Mouse (Mus musculus): ENCODE measurements around the gene Sorcs3. TPM values are rescaled to one million over a fixed set of nuclear protein-coding genes. Genes with fewer than 3 reads are reported as not detected.

Gene Sorcs3
- polyA plus RNA-seq, 1 experiment from 2014 or later = 18.3 TPM

DNA sequence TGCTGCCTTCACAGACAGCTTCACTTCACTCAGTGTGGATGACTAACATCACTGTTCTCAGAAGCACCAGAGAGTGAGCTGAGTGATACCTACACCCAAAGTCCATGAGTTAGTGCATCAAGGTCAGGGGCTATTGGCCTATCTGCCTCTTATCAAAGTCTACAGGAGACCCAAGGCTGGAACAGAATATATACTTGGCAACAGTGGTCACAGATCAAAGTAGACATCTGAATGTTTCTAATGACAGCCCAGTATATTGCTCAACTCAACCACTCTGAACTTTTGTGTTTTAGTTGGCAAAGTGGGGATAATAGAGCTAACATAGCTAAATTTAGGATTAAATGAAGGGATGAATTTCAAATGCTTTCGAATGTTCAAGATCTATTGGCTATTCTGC is 501.1 kb downstream of the Sorcs3 start:
- Histone ChIP-seq H3K4me3 (ENCODE audit: low read depth, low read length) (no peak overlapping the region), H3K4me2 (ENCODE audit: low read length) (no peak overlapping the region), H3K27ac (ENCODE audit: low read length) (no peak overlapping the region), H3K9ac (ENCODE audit: low read depth, low read length) (no peak overlapping the region), H3K27me3 (ENCODE audit: control insufficient read depth, insufficient read depth, low read depth, low read length) (no peaks in the 10 kb centered on the region), H3K4me1 (ENCODE audit: control insufficient read depth, insufficient read depth, low read length) (no peaks in the 10 kb centered on the region), H3K9me3 (replicated peaks; ENCODE audit: control insufficient read depth, low read length, poor library complexity, severe bottlenecking) (no peaks in the 10 kb centered on the region), H3K36me3 (ENCODE audit: control insufficient read depth, insufficient read depth, low read length) (no peaks in the 10 kb centered on the region)
- 86% methylated on average over 1 of the region's 1 CpGs for WGBS
- no peak for ATAC-seq

DNA sequence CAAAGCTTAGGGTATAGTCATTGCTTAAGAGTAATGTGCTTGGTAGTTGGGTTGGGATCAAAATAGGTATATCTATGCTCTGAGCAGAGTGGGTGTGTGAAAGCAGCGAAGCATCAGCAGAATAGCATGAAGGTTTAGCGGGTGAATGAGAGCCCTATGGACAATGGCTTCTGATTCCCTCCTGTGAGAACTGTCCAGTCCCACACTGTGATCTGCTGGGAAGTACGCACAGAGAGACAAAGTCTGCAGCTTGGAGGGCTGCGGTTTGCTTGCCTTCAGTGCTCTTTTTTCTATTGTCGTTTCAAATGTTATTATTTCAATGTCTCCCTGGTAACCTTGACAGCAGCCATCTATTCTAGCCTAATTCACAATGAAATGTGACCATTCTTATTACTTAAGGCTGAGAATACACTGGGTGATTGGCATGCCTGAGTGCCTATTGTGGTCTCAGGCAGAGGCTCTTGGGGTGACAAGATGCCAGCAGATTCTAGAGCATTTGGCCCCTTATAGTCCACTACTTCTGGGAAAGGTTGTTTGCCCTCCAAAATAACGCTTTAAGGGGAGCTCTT is 520.1 kb downstream of the Sorcs3 start:
- peak; percentile 32; the same call in 1 of the 2 replicates for ATAC-seq
- Histone ChIP-seq H3K27me3 (ENCODE audit: control insufficient read depth, insufficient read depth, low read depth, low read length) (no peaks in the 10 kb centered on the region), H3K27ac (ENCODE audit: low read length) (peak overlapping the region; percentile 52; the same call in 1 of the 2 replicates), H3K9me3 (replicated peaks; ENCODE audit: control insufficient read depth, low read length, poor library complexity, severe bottlenecking) (no peaks in the 10 kb centered on the region), H3K36me3 (ENCODE audit: control insufficient read depth, insufficient read depth, low read length) (no peaks in the 10 kb centered on the region), H3K4me1 (ENCODE audit: control insufficient read depth, insufficient read depth, low read length) (peaks cover 16% of the 10 kb centered on the region; the same call in 1 of the 2 replicates), H3K4me3 (ENCODE audit: low read depth, low read length) (no peak overlapping the region), H3K9ac (ENCODE audit: low read depth, low read length) (no peak overlapping the region), H3K4me2 (ENCODE audit: low read length) (no peak overlapping the region)
- WGBS = 12% methylated on average over 6 of the region's 6 CpGs

DNA sequence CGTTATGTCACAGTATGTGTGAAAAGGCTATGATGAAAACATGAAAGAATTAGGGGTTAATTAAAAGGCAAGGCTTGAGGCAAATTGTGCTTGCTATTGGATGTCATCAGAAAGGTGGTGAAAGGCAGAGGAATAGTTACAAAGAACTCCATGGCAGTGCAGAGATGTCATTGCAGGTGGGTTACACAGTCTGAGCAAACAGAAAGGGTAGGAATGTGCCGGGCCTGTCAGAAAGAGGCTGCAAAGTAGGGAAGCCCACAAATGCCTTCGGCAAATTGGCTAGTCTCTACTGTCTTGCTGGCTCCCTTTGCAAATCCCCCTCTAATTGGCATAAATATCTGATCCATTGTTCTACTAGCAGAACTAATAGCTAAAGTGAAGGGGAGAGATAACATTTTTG is 521.2 kb downstream of the Sorcs3 start:
- H3K9me3 ChIP-seq (replicated peaks; ENCODE audit: control insufficient read depth, low read length, poor library complexity, severe bottlenecking) = no peaks in the 10 kb centered on the region
- H3K4me3 ChIP-seq (ENCODE audit: low read depth, low read length) = no peak overlapping the region
- H3K36me3 ChIP-seq (ENCODE audit: control insufficient read depth, insufficient read depth, low read length) = no peaks in the 10 kb centered on the region
- WGBS = 23% methylated on average over 3 of the region's 3 CpGs
- no peak for ATAC-seq
- H3K4me1 ChIP-seq (ENCODE audit: control insufficient read depth, insufficient read depth, low read length) = peaks cover 16% of the 10 kb centered on the region; the same call in 1 of the 2 replicates
- H3K9ac ChIP-seq (ENCODE audit: low read depth, low read length) = no peak overlapping the region
- no peak overlapping the region for H3K27ac ChIP-seq (ENCODE audit: low read length)
- H3K4me2 ChIP-seq (ENCODE audit: low read length) = no peak overlapping the region
- no peaks in the 10 kb centered on the region for H3K27me3 ChIP-seq (ENCODE audit: control insufficient read depth, insufficient read depth, low read depth, low read length)

DNA sequence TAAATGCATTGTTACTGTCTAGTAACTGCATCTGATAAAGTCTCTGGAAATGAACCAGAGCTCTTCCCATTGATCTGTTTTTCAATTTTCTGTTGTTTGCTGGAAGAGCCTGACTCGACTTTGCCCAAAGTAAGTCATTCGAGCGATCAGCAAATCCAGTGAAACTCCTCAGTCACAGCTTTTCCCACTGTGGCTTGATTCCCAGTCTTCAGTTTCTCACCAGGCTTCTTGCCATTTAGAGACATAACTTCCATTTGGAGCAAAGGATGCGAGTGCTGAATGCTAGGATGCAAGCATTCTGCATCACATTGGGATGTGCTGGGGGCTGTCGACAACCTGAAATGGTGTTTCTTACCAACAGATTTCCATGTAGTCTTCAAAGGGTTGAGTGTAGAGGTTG is 521.8 kb downstream of the Sorcs3 start:
- peaks cover 16% of the 10 kb centered on the region; the same call in 1 of the 2 replicates for H3K4me1 ChIP-seq (ENCODE audit: control insufficient read depth, insufficient read depth, low read length)
- no peaks in the 10 kb centered on the region for H3K9me3 ChIP-seq (replicated peaks; ENCODE audit: control insufficient read depth, low read length, poor library complexity, severe bottlenecking)
- WGBS = 90% methylated on average over 5 of the region's 5 CpGs
- ATAC-seq = no peak
- no peaks in the 10 kb centered on the region for H3K27me3 ChIP-seq (ENCODE audit: control insufficient read depth, insufficient read depth, low read depth, low read length)
- no peak overlapping the region for H3K4me3 ChIP-seq (ENCODE audit: low read depth, low read length)
- no peak overlapping the region for H3K27ac ChIP-seq (ENCODE audit: low read length)
- H3K36me3 ChIP-seq (ENCODE audit: control insufficient read depth, insufficient read depth, low read length) = no peaks in the 10 kb centered on the region
- no peak overlapping the region for H3K9ac ChIP-seq (ENCODE audit: low read depth, low read length)
- H3K4me2 ChIP-seq (ENCODE audit: low read length) = no peak overlapping the region

DNA sequence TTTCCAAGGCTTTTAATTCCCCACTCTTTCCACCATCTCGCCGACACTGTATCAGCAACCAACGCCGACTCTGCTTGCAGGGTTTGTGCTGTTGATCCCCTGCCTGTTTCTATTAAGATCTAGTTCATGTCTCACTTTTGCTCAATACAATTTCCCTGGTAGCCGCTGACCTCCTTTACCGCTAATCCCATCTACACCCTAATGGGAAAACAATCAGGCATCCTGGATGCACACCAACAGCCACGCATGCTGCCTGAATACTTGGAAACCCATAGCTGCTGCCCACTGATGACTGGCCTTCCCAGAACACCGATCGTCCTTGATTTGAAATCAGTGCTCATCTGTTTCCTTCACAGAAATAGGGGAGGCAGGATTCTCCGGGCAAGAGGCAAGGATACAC is 525.9 kb downstream of the Sorcs3 start:
- WGBS = 54% methylated on average over 10 of the region's 10 CpGs
- Histone ChIP-seq H3K27me3 (ENCODE audit: control insufficient read depth, insufficient read depth, low read depth, low read length) (no peaks in the 10 kb centered on the region), H3K9ac (ENCODE audit: low read depth, low read length) (no peak overlapping the region), H3K4me2 (ENCODE audit: low read length) (no peak overlapping the region), H3K27ac (ENCODE audit: low read length) (no peak overlapping the region), H3K4me3 (ENCODE audit: low read depth, low read length) (no peak overlapping the region), H3K9me3 (replicated peaks; ENCODE audit: control insufficient read depth, low read length, poor library complexity, severe bottlenecking) (no peaks in the 10 kb centered on the region), H3K4me1 (ENCODE audit: control insufficient read depth, insufficient read depth, low read length) (peaks cover 7% of the 10 kb centered on the region; the same call in 1 of the 2 replicates), H3K36me3 (ENCODE audit: control insufficient read depth, insufficient read depth, low read length) (no peaks in the 10 kb centered on the region)
- ATAC-seq = no peak

DNA sequence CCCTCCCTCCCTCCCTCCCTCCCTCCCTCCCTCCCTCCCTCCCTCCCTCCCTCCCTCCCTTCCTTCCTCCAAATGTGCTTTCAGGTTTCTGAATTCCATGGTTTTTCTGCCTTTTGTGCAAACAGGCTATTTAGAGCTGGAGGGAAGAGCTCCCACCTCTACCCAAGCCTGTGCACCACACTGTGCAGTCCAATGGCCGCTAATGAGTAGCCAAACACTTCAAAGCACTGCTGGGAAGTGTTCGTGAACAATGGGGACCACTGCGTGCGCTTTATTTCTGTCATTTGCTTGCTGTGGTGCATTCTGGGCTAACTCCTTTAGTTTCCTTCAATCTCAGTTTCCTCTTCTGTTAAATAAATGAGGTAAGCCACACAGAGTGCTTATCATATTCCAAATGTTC is 528.5 kb downstream of the Sorcs3 start:
- Histone ChIP-seq H3K9me3 (replicated peaks; ENCODE audit: control insufficient read depth, low read length, poor library complexity, severe bottlenecking) (no peaks in the 10 kb centered on the region), H3K4me2 (ENCODE audit: low read length) (no peak overlapping the region), H3K36me3 (ENCODE audit: control insufficient read depth, insufficient read depth, low read length) (no peaks in the 10 kb centered on the region), H3K4me1 (ENCODE audit: control insufficient read depth, insufficient read depth, low read length) (no peaks in the 10 kb centered on the region), H3K9ac (ENCODE audit: low read depth, low read length) (no peak overlapping the region), H3K27me3 (ENCODE audit: control insufficient read depth, insufficient read depth, low read depth, low read length) (no peaks in the 10 kb centered on the region), H3K27ac (ENCODE audit: low read length) (no peak overlapping the region), H3K4me3 (ENCODE audit: low read depth, low read length) (no peak overlapping the region)
- ATAC-seq = no peak
- 27% methylated on average over 4 of the region's 4 CpGs for WGBS

DNA sequence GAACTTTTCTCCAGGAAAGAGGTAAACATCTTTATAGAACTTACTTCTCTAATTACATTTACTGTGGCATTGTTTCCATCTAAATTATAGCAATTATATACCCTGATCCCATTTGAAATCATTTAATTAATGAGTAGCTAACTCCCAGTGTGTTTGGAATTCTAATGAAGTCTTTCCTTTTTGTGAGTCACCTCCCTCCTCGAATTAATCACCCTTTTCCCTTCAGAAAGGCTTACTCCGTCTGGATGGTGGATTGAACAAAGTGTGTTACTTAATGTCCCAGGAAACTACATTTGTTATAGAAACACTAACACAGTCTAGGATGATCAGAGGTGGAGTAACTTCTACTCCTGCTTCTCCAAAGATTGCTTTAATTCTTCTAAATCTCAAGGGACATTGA is 531.7 kb downstream of the Sorcs3 start:
- H3K27me3 ChIP-seq (ENCODE audit: control insufficient read depth, insufficient read depth, low read depth, low read length) = no peaks in the 10 kb centered on the region
- H3K9me3 ChIP-seq (replicated peaks; ENCODE audit: control insufficient read depth, low read length, poor library complexity, severe bottlenecking) = no peaks in the 10 kb centered on the region
- no peak overlapping the region for H3K27ac ChIP-seq (ENCODE audit: low read length)
- H3K9ac ChIP-seq (ENCODE audit: low read depth, low read length) = no peak overlapping the region
- no peak for ATAC-seq
- H3K4me2 ChIP-seq (ENCODE audit: low read length) = no peak overlapping the region
- H3K4me1 ChIP-seq (ENCODE audit: control insufficient read depth, insufficient read depth, low read length) = no peaks in the 10 kb centered on the region
- no peaks in the 10 kb centered on the region for H3K36me3 ChIP-seq (ENCODE audit: control insufficient read depth, insufficient read depth, low read length)
- WGBS = 12% methylated on average over 2 of the region's 2 CpGs
- no peak overlapping the region for H3K4me3 ChIP-seq (ENCODE audit: low read depth, low read length)

DNA sequence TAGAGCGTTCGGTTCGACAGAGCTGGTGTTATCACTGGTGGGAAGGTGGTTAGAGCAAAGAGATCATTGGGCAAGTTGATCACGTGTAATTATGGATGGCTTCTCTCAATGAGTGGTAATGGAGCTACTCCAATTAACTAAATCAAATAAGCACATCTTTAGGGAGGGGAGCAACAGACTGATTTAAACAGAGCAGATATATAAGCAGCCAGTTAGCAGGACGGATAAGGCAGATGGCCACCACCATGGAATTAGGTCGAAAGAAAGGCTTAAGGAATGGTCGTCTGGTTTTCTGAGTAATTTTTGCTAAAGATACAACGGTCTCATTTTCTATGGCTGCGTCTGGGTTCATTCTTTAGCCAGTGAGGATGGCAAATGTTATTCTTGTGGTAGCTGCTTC is 549.3 kb downstream of the Sorcs3 start:
- WGBS = 81% methylated on average over 9 of the region's 9 CpGs

DNA sequence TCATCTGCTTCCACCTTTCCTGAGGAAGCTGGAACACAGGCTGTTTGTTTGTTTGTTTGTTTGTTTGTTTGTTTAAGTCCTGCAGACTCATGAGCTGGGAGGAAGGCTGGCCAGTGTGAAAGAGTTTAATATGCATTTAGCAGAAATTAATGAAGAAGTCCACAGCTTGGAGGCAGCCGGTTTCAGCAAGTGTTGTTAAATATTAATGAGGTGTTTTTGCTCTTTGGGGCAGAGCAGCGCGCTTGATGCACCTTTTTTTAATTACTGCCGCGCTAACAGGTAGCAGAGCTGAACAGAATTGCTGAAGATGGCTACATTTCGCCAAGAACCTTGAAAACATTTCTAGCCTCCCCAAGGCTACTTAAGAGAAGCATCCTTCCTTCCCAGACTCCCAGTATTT is 551.0 kb downstream of the Sorcs3 start:
- ATAC-seq = no peak
- no peaks in the 10 kb centered on the region for H3K27me3 ChIP-seq (ENCODE audit: control insufficient read depth, insufficient read depth, low read depth, low read length)
- no peak overlapping the region for H3K9ac ChIP-seq (ENCODE audit: low read depth, low read length)
- no peaks in the 10 kb centered on the region for H3K9me3 ChIP-seq (replicated peaks; ENCODE audit: control insufficient read depth, low read length, poor library complexity, severe bottlenecking)
- peaks cover 4% of the 10 kb centered on the region for H3K4me1 ChIP-seq (ENCODE audit: control insufficient read depth, insufficient read depth, low read length)
- H3K36me3 ChIP-seq (ENCODE audit: control insufficient read depth, insufficient read depth, low read length) = no peaks in the 10 kb centered on the region
- H3K27ac ChIP-seq (ENCODE audit: low read length) = no peak overlapping the region
- 56% methylated on average over 6 of the region's 6 CpGs for WGBS
- no peak overlapping the region for H3K4me2 ChIP-seq (ENCODE audit: low read length)
- no peak overlapping the region for H3K4me3 ChIP-seq (ENCODE audit: low read depth, low read length)

More for the DNA sequence above, 549.3 kb downstream of the Sorcs3 start:
- no peak for ATAC-seq
- no peaks in the 10 kb centered on the region for H3K9me3 ChIP-seq (replicated peaks; ENCODE audit: control insufficient read depth, low read length, poor library complexity, severe bottlenecking)
- peaks cover 4% of the 10 kb centered on the region for H3K4me1 ChIP-seq (ENCODE audit: control insufficient read depth, insufficient read depth, low read length)
- no peaks in the 10 kb centered on the region for H3K36me3 ChIP-seq (ENCODE audit: control insufficient read depth, insufficient read depth, low read length)
- H3K4me2 ChIP-seq (ENCODE audit: low read length) = no peak overlapping the region
- no peaks in the 10 kb centered on the region for H3K27me3 ChIP-seq (ENCODE audit: control insufficient read depth, insufficient read depth, low read depth, low read length)
- no peak overlapping the region for H3K4me3 ChIP-seq (ENCODE audit: low read depth, low read length)
- no peak overlapping the region for H3K9ac ChIP-seq (ENCODE audit: low read depth, low read length)
- H3K27ac ChIP-seq (ENCODE audit: low read length) = no peak overlapping the region

All from midbrain, embryonic 16.5 days (tissue).